ENCODE assay signal across 27 mouse cellular contexts in the genomic region with DNA sequence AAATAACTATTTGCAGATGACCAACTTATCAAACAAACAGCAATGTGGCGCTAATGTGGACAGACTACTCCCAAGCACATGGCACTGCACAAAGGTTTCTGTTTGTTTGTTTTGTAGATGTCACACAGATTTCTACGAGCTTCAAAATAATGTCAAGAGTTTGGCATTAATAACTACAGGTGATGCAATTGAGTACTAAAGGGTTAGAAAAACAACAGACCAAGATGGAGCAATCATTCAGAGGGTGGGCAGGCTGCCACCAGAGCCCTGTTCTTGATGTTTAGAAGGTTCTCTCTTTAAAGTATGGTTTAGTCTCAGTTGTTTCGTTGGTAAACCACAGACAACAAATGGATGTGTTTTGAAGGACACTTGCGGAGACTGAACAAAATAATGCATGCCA.
DNase-seq lines count a peak whose midpoint lies in the region; ATAC-seq and TF ChIP-seq lines count a peak whose summit lies in the region.
"Had no signal": no experiment of that assay in that cellular context is flagged by ENCODE, and none has a peak within 500 bp of the region (broad histone marks: within the 10 kb centered on the region; RNA-seq: fewer than 3 reads in every experiment).

No protein-coding gene starts in this region.

- H3K27me3 ChIP-seq in liver, adult 2 months (ENCODE audit: control insufficient read depth, insufficient read depth, low read length) = no peaks in the 10 kb centered on the region
- no peaks in the 10 kb centered on the region for H3K27me3 ChIP-seq in liver, embryonic 12.5 days (replicated peaks)
- no peaks in the 10 kb centered on the region for H3K27me3 ChIP-seq in intestine, embryonic 15.5 days (replicated peaks)
- H3K27me3 ChIP-seq: embryonic facial prominence, embryonic 12.5 days; lung, embryonic 15.5 days; neural tube, embryonic 12.5 days had no signal

- no peaks in the 10 kb centered on the region for H3K4me1 ChIP-seq in liver, adult 2 months (ENCODE audit: control insufficient read depth, insufficient read depth, low read length)
- H3K4me1 ChIP-seq in liver, embryonic 12.5 days = no peaks in the 10 kb centered on the region
- H3K4me1 ChIP-seq in intestine, embryonic 15.5 days (replicated peaks) = no peaks in the 10 kb centered on the region
- H3K4me1 ChIP-seq: embryonic facial prominence, embryonic 12.5 days; lung, embryonic 15.5 days; neural tube, embryonic 12.5 days had no signal

- no peak overlapping the region for H3K4me2 ChIP-seq in liver, embryonic 12.5 days
- H3K4me2 ChIP-seq in intestine, embryonic 15.5 days (replicated peaks) = no peak overlapping the region
- H3K4me2 ChIP-seq: embryonic facial prominence, embryonic 12.5 days; lung, embryonic 15.5 days; midbrain, embryonic 11.5 days; neural tube, embryonic 12.5 days had no signal

- no peak overlapping the region for H3K27ac ChIP-seq in liver, adult 2 months (replicated peaks; ENCODE audit: insufficient read depth, low read depth, low read length)
- H3K27ac ChIP-seq in liver, embryonic 12.5 days = no peak overlapping the region
- no peak overlapping the region for H3K27ac ChIP-seq in intestine, embryonic 15.5 days
- H3K27ac ChIP-seq: embryonic facial prominence, embryonic 12.5 days; gastrocnemius, adult 2 months; liver, embryonic 14.5 days; lung, embryonic 15.5 days; neural tube, embryonic 12.5 days had no signal

- H3K9ac ChIP-seq in liver, adult 2 months (ENCODE audit: low read depth, low read length) = no peak overlapping the region
- no peak overlapping the region for H3K9ac ChIP-seq in liver, embryonic 12.5 days
- no peak overlapping the region for H3K9ac ChIP-seq in intestine, embryonic 15.5 days
- H3K9ac ChIP-seq: embryonic facial prominence, embryonic 12.5 days; liver, embryonic 14.5 days; lung, embryonic 15.5 days; neural tube, embryonic 12.5 days had no signal

- H3K9me3 ChIP-seq in liver, embryonic 12.5 days (replicated peaks) = no peaks in the 10 kb centered on the region
- no peaks in the 10 kb centered on the region for H3K9me3 ChIP-seq in intestine, embryonic 15.5 days
- H3K9me3 ChIP-seq: embryonic facial prominence, embryonic 12.5 days; lung, embryonic 15.5 days; neural tube, embryonic 12.5 days had no signal

- peak; percentile 93 for DNase-seq in liver, adult 2 months (ENCODE audit: extremely low read depth, low read depth, low spot score)
- DNase-seq in adipocyte (ENCODE audit: low spot score) = peak; percentile 77
- DNase-seq in adrenal gland, postnatal 36 days = peak; percentile 24 to 27
- peak; percentile 34 for DNase-seq in lung, postnatal 36 days
- DNase-seq in kidney, adult 8-10 months = no peak
- DNase-seq: B cell, adult 2 months; cerebellum, adult 18-20 months; cerebellum, postnatal 14 days; gastrocnemius, adult 2 months; heart, postnatal 14 days; kidney, adult 9 months; kidney, postnatal 10 days; layer of hippocampus, postnatal 36 days; left cerebral cortex, postnatal 4 days; right cerebral cortex, adult 18-20 months; spleen, adult 18-20 months; thymus, postnatal 14 days had no signal

- no peak overlapping the region for H3K4me3 ChIP-seq in liver, adult 2 months (ENCODE audit: insufficient read depth, low read depth, low read length)
- no peak overlapping the region for H3K4me3 ChIP-seq in liver, embryonic 12.5 days
- H3K4me3 ChIP-seq in intestine, embryonic 15.5 days (replicated peaks) = no peak overlapping the region
- H3K4me3 ChIP-seq: embryonic facial prominence, embryonic 12.5 days; gastrocnemius, adult 2 months; lung, embryonic 15.5 days; myocyte; neural tube, embryonic 12.5 days had no signal

- ATAC-seq in liver, embryonic 12.5 days = no peak
- no peak for ATAC-seq in intestine, embryonic 15.5 days
- ATAC-seq: forebrain, embryonic 16.5 days; hindbrain, embryonic 16.5 days had no signal

- no peaks in the 10 kb centered on the region for H3K36me3 ChIP-seq in liver, adult 2 months (ENCODE audit: control insufficient read depth, insufficient read depth, low read length)
- no peaks in the 10 kb centered on the region for H3K36me3 ChIP-seq in liver, embryonic 12.5 days
- H3K36me3 ChIP-seq in intestine, embryonic 15.5 days = no peaks in the 10 kb centered on the region
- H3K36me3 ChIP-seq: embryonic facial prominence, embryonic 12.5 days; lung, embryonic 15.5 days; neural tube, embryonic 12.5 days had no signal

- TF ChIP-seq POLR2A in liver, adult 2 months (IDR thresholded peaks at IDR 0.05; ENCODE audit: extremely low read depth, insufficient read depth, low read length) = no peak

- 43% methylated on average over 4 of the region's 4 CpGs for WGBS in liver, adult 2 months
- WGBS in liver, embryonic 12.5 days (ENCODE audit: insufficient replicate concordance) = 65% methylated on average over 4 of the region's 4 CpGs
- WGBS in intestine, embryonic 15.5 days = 77% methylated on average over 4 of the region's 4 CpGs

- TF ChIP-seq CTCF in liver, adult 2 months (IDR thresholded peaks at IDR 0.05; ENCODE audit: low read depth, low read length) = no peak

- no peaks in the 10 kb centered on the region for H3K79me2 ChIP-seq in liver, adult 2 months (ENCODE audit: control insufficient read depth, insufficient read depth, low read length)

Comparison
In these comparisons a context has a peak if more than half of its experiments do, and no peak if none do; other contexts are left out.
1. DNase-seq: peak in liver, adult 2 months (single experiment), adipocyte (single experiment), adrenal gland, postnatal 36 days (2 of 2) and lung, postnatal 36 days (single experiment); none in kidney, adult 8-10 months (0 of 2).